Mouse (Mus musculus): ENCODE results near the gene Prkch. TPM values are rescaled to one million over a fixed set of nuclear protein-coding genes. Genes with fewer than 3 reads are reported as not detected.

Gene Prkch
- polyA plus RNA-seq, 1 experiment from 2014 or later = 4.7 TPM

- Histone ChIP-seq H3K27me3 (replicated peaks; ENCODE audit: control insufficient read depth, insufficient read depth, low read length) (no peaks in the 10 kb centered on the region), H3K4me3 (ENCODE audit: low read depth, low read length) (no peak overlapping the region), H3K4me1 (ENCODE audit: control insufficient read depth, insufficient read depth, low read length) (no peaks in the 10 kb centered on the region), H3K4me2 (ENCODE audit: low read length) (no peak overlapping the region), H3K27ac (ENCODE audit: low read depth, low read length) (no peak overlapping the region), H3K36me3 (ENCODE audit: control insufficient read depth, insufficient read depth, low read length) (no peaks in the 10 kb centered on the region), H3K9ac (ENCODE audit: low read length) (no peak overlapping the region), H3K9me3 (replicated peaks; ENCODE audit: control insufficient read depth, low read length) (no peaks in the 10 kb centered on the region)
- no peak for ATAC-seq
- 94% methylated on average over 6 of the region's 6 CpGs for WGBS
- DNase-seq (ENCODE audit: low spot score) = no peak
Observed at GRCm38 (mm10) chr12:73746072-73746471, 161.5 kb downstream of the Prkch start.

- ATAC-seq (no peak), DNase-seq (ENCODE audit: low spot score) (no peak)
- no peak overlapping the region for H3K4me2 ChIP-seq (ENCODE audit: low read length)
- H3K4me1 ChIP-seq (ENCODE audit: control insufficient read depth, insufficient read depth, low read length) = no peaks in the 10 kb centered on the region
- no peak overlapping the region for H3K27ac ChIP-seq (ENCODE audit: low read depth, low read length)
- no peaks in the 10 kb centered on the region for H3K9me3 ChIP-seq (replicated peaks; ENCODE audit: control insufficient read depth, low read length)
- H3K9ac ChIP-seq (ENCODE audit: low read length) = no peak overlapping the region
- no peak overlapping the region for H3K4me3 ChIP-seq (ENCODE audit: low read depth, low read length)
- H3K27me3 ChIP-seq (replicated peaks; ENCODE audit: control insufficient read depth, insufficient read depth, low read length) = no peaks in the 10 kb centered on the region
- H3K36me3 ChIP-seq (ENCODE audit: control insufficient read depth, insufficient read depth, low read length) = no peaks in the 10 kb centered on the region
- 94% methylated on average over 3 of the region's 3 CpGs for WGBS
Observed at GRCm38 (mm10) chr12:73748373-73748772, 163.8 kb downstream of the Prkch start.

- Histone ChIP-seq H3K27me3 (replicated peaks; ENCODE audit: control insufficient read depth, insufficient read depth, low read length) (no peaks in the 10 kb centered on the region), H3K4me2 (ENCODE audit: low read length) (no peak overlapping the region), H3K27ac (ENCODE audit: low read depth, low read length) (no peak overlapping the region), H3K4me1 (ENCODE audit: control insufficient read depth, insufficient read depth, low read length) (peaks cover 9% of the 10 kb centered on the region; the same call in 1 of the 2 replicates), H3K9ac (ENCODE audit: low read length) (no peak overlapping the region), H3K9me3 (replicated peaks; ENCODE audit: control insufficient read depth, low read length) (no peaks in the 10 kb centered on the region), H3K4me3 (ENCODE audit: low read depth, low read length) (no peak overlapping the region), H3K36me3 (ENCODE audit: control insufficient read depth, insufficient read depth, low read length) (no peaks in the 10 kb centered on the region)
- 45% methylated on average over 9 of the region's 9 CpGs for WGBS
- no peak for ATAC-seq
- DNase-seq (ENCODE audit: low spot score) = peak; percentile 39
Observed at GRCm38 (mm10) chr12:73754476-73755150, 170.0 kb downstream of the Prkch start.

GRCm38 (mm10) chr12:73755646-73756045, 171.1 kb downstream of the Prkch start:
- WGBS = 88% methylated on average over 8 of the region's 8 CpGs
- H3K27ac ChIP-seq (ENCODE audit: low read depth, low read length) = no peak overlapping the region
- H3K36me3 ChIP-seq (ENCODE audit: control insufficient read depth, insufficient read depth, low read length) = no peaks in the 10 kb centered on the region
- no peak for ATAC-seq
- no peaks in the 10 kb centered on the region for H3K9me3 ChIP-seq (replicated peaks; ENCODE audit: control insufficient read depth, low read length)
- no peak for DNase-seq (ENCODE audit: low spot score)
- no peak overlapping the region for H3K4me2 ChIP-seq (ENCODE audit: low read length)
- H3K9ac ChIP-seq (ENCODE audit: low read length) = no peak overlapping the region
- no peak overlapping the region for H3K4me3 ChIP-seq (ENCODE audit: low read depth, low read length)
- H3K27me3 ChIP-seq (replicated peaks; ENCODE audit: control insufficient read depth, insufficient read depth, low read length) = no peaks in the 10 kb centered on the region
- H3K4me1 ChIP-seq (ENCODE audit: control insufficient read depth, insufficient read depth, low read length) = peaks cover 9% of the 10 kb centered on the region; the same call in 1 of the 2 replicates

GRCm38 (mm10) chr12:73756527-73756926, 171.9 kb downstream of the Prkch start:
- no peaks in the 10 kb centered on the region for H3K9me3 ChIP-seq (replicated peaks; ENCODE audit: control insufficient read depth, low read length)
- H3K4me2 ChIP-seq (ENCODE audit: low read length) = no peak overlapping the region
- H3K9ac ChIP-seq (ENCODE audit: low read length) = no peak overlapping the region
- WGBS = 93% methylated on average over 6 of the region's 6 CpGs
- no peak for DNase-seq (ENCODE audit: low spot score)
- peaks cover 9% of the 10 kb centered on the region; the same call in 1 of the 2 replicates for H3K4me1 ChIP-seq (ENCODE audit: control insufficient read depth, insufficient read depth, low read length)
- H3K27me3 ChIP-seq (replicated peaks; ENCODE audit: control insufficient read depth, insufficient read depth, low read length) = no peaks in the 10 kb centered on the region
- H3K27ac ChIP-seq (ENCODE audit: low read depth, low read length) = no peak overlapping the region
- H3K4me3 ChIP-seq (ENCODE audit: low read depth, low read length) = no peak overlapping the region
- ATAC-seq = no peak
- no peaks in the 10 kb centered on the region for H3K36me3 ChIP-seq (ENCODE audit: control insufficient read depth, insufficient read depth, low read length)

- H3K27me3 ChIP-seq (replicated peaks; ENCODE audit: control insufficient read depth, insufficient read depth, low read length) = no peaks in the 10 kb centered on the region
- H3K4me1 ChIP-seq (ENCODE audit: control insufficient read depth, insufficient read depth, low read length) = no peaks in the 10 kb centered on the region
- H3K4me2 ChIP-seq (ENCODE audit: low read length) = no peak overlapping the region
- H3K9ac ChIP-seq (ENCODE audit: low read length) = no peak overlapping the region
- DNase-seq (ENCODE audit: low spot score) = no peak
- no peak overlapping the region for H3K4me3 ChIP-seq (ENCODE audit: low read depth, low read length)
- no peak for ATAC-seq
- no peaks in the 10 kb centered on the region for H3K9me3 ChIP-seq (replicated peaks; ENCODE audit: control insufficient read depth, low read length)
- no peaks in the 10 kb centered on the region for H3K36me3 ChIP-seq (ENCODE audit: control insufficient read depth, insufficient read depth, low read length)
- H3K27ac ChIP-seq (ENCODE audit: low read depth, low read length) = no peak overlapping the region
- WGBS = 86% methylated on average over 6 of the region's 6 CpGs
Observed at GRCm38 (mm10) chr12:73762001-73762400, 177.4 kb downstream of the Prkch start.

- ATAC-seq (no peak), DNase-seq (ENCODE audit: low spot score) (no peak)
- WGBS = 65% methylated on average over 3 of the region's 3 CpGs
- Histone ChIP-seq H3K9ac (ENCODE audit: low read length) (no peak overlapping the region), H3K9me3 (replicated peaks; ENCODE audit: control insufficient read depth, low read length) (no peaks in the 10 kb centered on the region), H3K4me3 (ENCODE audit: low read depth, low read length) (no peak overlapping the region), H3K4me2 (ENCODE audit: low read length) (no peak overlapping the region), H3K27me3 (replicated peaks; ENCODE audit: control insufficient read depth, insufficient read depth, low read length) (no peaks in the 10 kb centered on the region), H3K27ac (ENCODE audit: low read depth, low read length) (no peak overlapping the region), H3K4me1 (ENCODE audit: control insufficient read depth, insufficient read depth, low read length) (no peaks in the 10 kb centered on the region), H3K36me3 (ENCODE audit: control insufficient read depth, insufficient read depth, low read length) (no peaks in the 10 kb centered on the region)
Observed at GRCm38 (mm10) chr12:73762762-73763161, 178.2 kb downstream of the Prkch start.

GRCm38 (mm10) chr12:73764649-73765525, 180.3 kb downstream of the Prkch start:
- H3K27ac ChIP-seq (ENCODE audit: low read depth, low read length) = no peak overlapping the region
- ATAC-seq (no peak), DNase-seq (ENCODE audit: low spot score) (no peak)
- WGBS = 59% methylated on average over 15 of the region's 15 CpGs
- H3K4me1 ChIP-seq (ENCODE audit: control insufficient read depth, insufficient read depth, low read length) = no peaks in the 10 kb centered on the region
- no peak overlapping the region for H3K4me2 ChIP-seq (ENCODE audit: low read length)
- no peak overlapping the region for H3K9ac ChIP-seq (ENCODE audit: low read length)
- H3K27me3 ChIP-seq (replicated peaks; ENCODE audit: control insufficient read depth, insufficient read depth, low read length) = no peaks in the 10 kb centered on the region
- no peaks in the 10 kb centered on the region for H3K9me3 ChIP-seq (replicated peaks; ENCODE audit: control insufficient read depth, low read length)
- H3K36me3 ChIP-seq (ENCODE audit: control insufficient read depth, insufficient read depth, low read length) = no peaks in the 10 kb centered on the region
- H3K4me3 ChIP-seq (ENCODE audit: low read depth, low read length) = no peak overlapping the region

GRCm38 (mm10) chr12:73766152-73766551, 181.6 kb downstream of the Prkch start:
- ATAC-seq = no peak
- Histone ChIP-seq H3K9me3 (replicated peaks; ENCODE audit: control insufficient read depth, low read length) (no peaks in the 10 kb centered on the region), H3K9ac (ENCODE audit: low read length) (no peak overlapping the region), H3K4me3 (ENCODE audit: low read depth, low read length) (no peak overlapping the region), H3K36me3 (ENCODE audit: control insufficient read depth, insufficient read depth, low read length) (no peaks in the 10 kb centered on the region), H3K27ac (ENCODE audit: low read depth, low read length) (no peak overlapping the region), H3K4me1 (ENCODE audit: control insufficient read depth, insufficient read depth, low read length) (no peaks in the 10 kb centered on the region), H3K27me3 (replicated peaks; ENCODE audit: control insufficient read depth, insufficient read depth, low read length) (no peaks in the 10 kb centered on the region), H3K4me2 (ENCODE audit: low read length) (no peak overlapping the region)
- no peak for DNase-seq (ENCODE audit: low spot score)
- WGBS = 91% methylated on average over 8 of the region's 8 CpGs
